Mouse (Mus musculus) CH12.LX (cell line): Measurements from ENCODE around the gene Adamts10.

Source experiments
- CTCF ChIP-seq, 2 experiments: IDR thresholded peaks in 1 of 2; conservative IDR thresholded peaks in 1 of 2; 2 replicates each; pipeline ENCODE4 v1.5.1; 2011 to 2012; ENCODE audit warnings: low read depth in 2 of 2, low read length in 2 of 2, improper control_type of control experiment in 1 of 2, inconsistent platforms in 1 of 2, mild to moderate bottlenecking in 1 of 2, moderate library complexity in 1 of 2
- POLR2A ChIP-seq: IDR thresholded peaks from 2 replicates; pipeline ENCODE4 v1.6.1; 2011; ENCODE audit warnings: low read depth, mild to moderate bottlenecking, improper control_type of control experiment, low read length
- RAD21 ChIP-seq: IDR thresholded peaks from 2 replicates; pipeline ENCODE4 v1.6.1; 2011; ENCODE audit warnings: low read depth, mild to moderate bottlenecking, low read length, improper control_type of control experiment, moderate library complexity
- SMC3 ChIP-seq: IDR thresholded peaks from 2 replicates; pipeline ENCODE4 v1.6.1; 2011; ENCODE audit warnings: low read depth, low read length, improper control_type of control experiment
- TBP ChIP-seq: conservative IDR thresholded peaks from 2 replicates; pipeline ENCODE4 v1.6.1; 2011; ENCODE audit warnings: low read depth, low read length, improper control_type of control experiment
- UBTF ChIP-seq: IDR thresholded peaks from 2 replicates; pipeline ENCODE4 v1.6.1; 2012; ENCODE audit warnings: low read depth, mild to moderate bottlenecking, inconsistent platforms, low read length, improper control_type of control experiment, moderate library complexity
- USF1 ChIP-seq: IDR thresholded peaks from 2 replicates; pipeline ENCODE4 v1.6.1; 2014; ENCODE audit warnings: low read depth, mild to moderate bottlenecking, inconsistent platforms, low read length, improper control_type of control experiment

DNA sequence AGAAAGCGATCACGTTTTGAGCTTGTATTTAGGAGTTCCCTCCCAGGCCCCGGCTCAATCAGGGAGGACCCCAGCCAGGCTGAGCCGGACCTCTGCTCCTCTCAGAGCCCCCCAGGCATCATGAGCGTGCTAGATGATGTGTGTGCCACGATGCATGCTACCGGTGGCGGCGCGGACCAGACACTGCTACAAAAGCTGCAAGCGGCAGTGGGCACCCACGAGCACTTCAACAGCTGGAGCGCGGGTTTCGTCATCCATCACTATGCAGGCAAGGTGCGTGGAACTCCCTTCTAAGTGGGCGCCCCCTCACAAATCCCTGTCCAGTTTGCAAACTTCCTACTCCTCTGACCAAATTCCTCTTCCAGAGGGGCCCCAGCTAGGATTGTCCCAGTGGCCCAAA lies 62.0 kb downstream of the Adamts10 start:
- no peak for TF ChIP-seq SMC3
- TF ChIP-seq CTCF (conservative IDR thresholded peaks at IDR 0.05 in 1 of 2, IDR thresholded peaks at IDR 0.05 in 1 of 2; ENCODE audit: low read depth in 2 of 2, low read length in 2 of 2), result no peak
- no peak for TF ChIP-seq POLR2A
- TF ChIP-seq UBTF, result no peak
- TF ChIP-seq USF1, result no peak
- TF ChIP-seq TBP, result no peak
- TF ChIP-seq RAD21, result no peak
